Mouse (Mus musculus) erythroblast, embryonic 14.5 days (primary cell): ENCODE results near the gene Rhbdl1.

Experiments
- GATA1 ChIP-seq: IDR thresholded peaks from 2 replicates; pipeline ENCODE4 v1.6.1; 2012; ENCODE audit warnings: low read length, inconsistent platforms, mixed read lengths
- TAL1 ChIP-seq: IDR thresholded peaks from 3 replicates; pipeline ENCODE4 v1.6.1; 2012; ENCODE audit warnings: low read length, inconsistent platforms, mixed read lengths

DNA sequence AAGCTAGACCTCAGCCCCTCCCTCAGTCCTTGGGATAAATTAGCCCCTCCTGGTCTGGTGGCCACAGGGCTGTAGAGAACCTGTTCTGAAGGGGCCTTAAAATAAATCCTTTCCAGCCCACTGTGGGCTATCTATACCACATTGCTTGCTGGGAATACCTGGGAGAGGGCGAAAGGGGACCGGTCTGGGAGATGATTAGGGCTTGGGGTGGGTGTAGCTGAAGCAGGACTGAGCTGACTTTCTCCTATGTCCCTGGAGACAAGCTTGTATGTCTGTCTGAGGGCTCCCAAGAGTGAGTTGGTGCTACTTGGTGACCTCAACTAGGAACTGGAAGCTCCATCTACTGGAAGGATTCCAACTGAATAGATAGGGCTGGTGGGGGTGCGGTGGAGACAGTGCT is 39.9 kb upstream of the Rhbdl1 start:
- TF ChIP-seq TAL1: no peak
- TF ChIP-seq GATA1: no peak
